Mouse (Mus musculus) embryonic fibroblast, embryonic 13.5 days (primary cell): ENCODE data around the gene Tmem45a.

Source experiments
- CTCF ChIP-seq: IDR thresholded peaks from 2 replicates; pipeline ENCODE4 v1.5.1; 2011; ENCODE audit warnings: mild to moderate bottlenecking, control low read depth, low read length, moderate library complexity, borderline replicate concordance; ENCODE audit not compliant: insufficient read depth
- POLR2A ChIP-seq: IDR thresholded peaks from 2 replicates; pipeline ENCODE4 v1.6.1; 2011; ENCODE audit warnings: low read depth, mild to moderate bottlenecking, control low read depth, low read length, moderate library complexity

DNA sequence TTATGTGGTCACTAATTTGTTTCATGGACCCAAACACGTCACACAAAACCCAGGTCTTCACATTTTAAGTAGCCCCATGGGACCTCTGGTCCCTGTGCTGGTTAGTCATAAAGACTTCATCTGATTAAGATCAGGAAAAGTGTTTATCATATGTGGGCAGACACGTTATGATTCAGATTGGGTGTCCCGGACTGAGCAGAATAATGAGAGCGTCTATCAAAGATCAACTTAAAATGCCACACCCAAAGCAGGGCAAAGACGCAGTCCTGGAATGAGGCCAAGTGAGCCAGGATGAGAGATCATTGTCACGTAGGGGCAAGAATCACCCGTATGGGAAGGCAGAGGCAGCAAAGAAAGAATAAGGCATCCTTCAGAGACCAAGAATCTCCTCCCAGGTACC lies 87.1 kb downstream of the Tmem45a start:
- TF ChIP-seq CTCF = no peak
- no peak for TF ChIP-seq POLR2A
